Mouse (Mus musculus): ENCODE results near the gene Rftn1.

- TF ChIP-seq CTCF (IDR thresholded peaks at IDR 0.05; ENCODE audit: low read depth) (no peak), EP300 (IDR thresholded peaks at IDR 0.05; ENCODE audit: low read depth) (no peak)
Measured at GRCm38 (mm10) chr17:50143354-50143753, 47.1 kb downstream of the Rftn1 start.

Data from heart, postnatal 0 days (tissue).